In genomic region chr6:146530363-146530762, GRCm38 (mm10) we compare ENCODE assay signal across 17 mouse cellular contexts. TPM values are rescaled to one million over a fixed set of nuclear protein-coding genes. Genes with fewer than 3 reads are reported as not detected.
DNase-seq lines count a peak whose midpoint lies in the region; ATAC-seq and TF ChIP-seq lines count a peak whose summit lies in the region.
"Had no signal": no experiment of that assay in that cellular context is flagged by ENCODE, and none has a peak within 500 bp of the region (broad histone marks: within the 10 kb centered on the region; RNA-seq: fewer than 3 reads in every experiment).

No protein-coding gene starts in this region.

- no peak for TF ChIP-seq EP300 in lung, postnatal 0 days (IDR thresholded peaks at IDR 0.05)

- no peaks in the 10 kb centered on the region for H3K79me2 ChIP-seq in myocyte (ENCODE audit: control insufficient read depth, insufficient read depth)

- H3K9ac ChIP-seq in lung, postnatal 0 days (replicated peaks; ENCODE audit: low read depth), result no peak overlapping the region
- H3K9ac ChIP-seq: forebrain, embryonic 15.5 days; liver, embryonic 15.5 days; stomach, embryonic 15.5 days had no signal

- no peak for TF ChIP-seq CTCF in kidney, adult 2 months (conservative IDR thresholded peaks at IDR 0.05; ENCODE audit: insufficient read depth, insufficient read length, low read depth, low read length)
- no peak for TF ChIP-seq CTCF in lung, postnatal 0 days (IDR thresholded peaks at IDR 0.05)

- H3K27ac ChIP-seq in heart, embryonic 10.5 days, result peak overlapping the region; percentile 62
- peak overlapping the region; percentile 52 for H3K27ac ChIP-seq in kidney, adult 2 months (ENCODE audit: insufficient read depth, low read depth, low read length)
- H3K27ac ChIP-seq in lung, postnatal 0 days (ENCODE audit: low read length), result no peak overlapping the region
- H3K27ac ChIP-seq: forebrain, embryonic 15.5 days; hindbrain, postnatal 0 days; limb, embryonic 10.5 days; liver, embryonic 15.5 days; stomach, embryonic 15.5 days had no signal

- H3K4me2 ChIP-seq in lung, postnatal 0 days (replicated peaks; ENCODE audit: low read depth, low read length), result no peak overlapping the region
- H3K4me2 ChIP-seq in myocyte (ENCODE audit: low read depth), result peak overlapping the region; percentile 54
- H3K4me2 ChIP-seq: forebrain, embryonic 15.5 days; liver, embryonic 15.5 days; stomach, embryonic 15.5 days had no signal

- no peak overlapping the region for H3K4me3 ChIP-seq in heart, embryonic 10.5 days
- H3K4me3 ChIP-seq in kidney, adult 2 months (ENCODE audit: insufficient read depth, low read depth, low read length), result no peak overlapping the region
- H3K4me3 ChIP-seq in lung, postnatal 0 days (ENCODE audit: low read depth, low read length), result no peak overlapping the region
- H3K4me3 ChIP-seq in myocyte, result no peak overlapping the region
- H3K4me3 ChIP-seq: forebrain, embryonic 15.5 days; limb, embryonic 10.5 days; liver, embryonic 15.5 days; stomach, embryonic 15.5 days had no signal

- H3ac ChIP-seq in myocyte (ENCODE audit: control insufficient read depth, insufficient read length), result no peak overlapping the region

- 52% methylated on average over 7 of the region's 7 CpGs for WGBS in heart, embryonic 10.5 days
- 56% methylated on average over 7 of the region's 7 CpGs for WGBS in kidney, adult 2 months
- WGBS in lung, postnatal 0 days, result 39% methylated on average over 7 of the region's 7 CpGs

- peak; percentile 75 for ATAC-seq in lung, postnatal 0 days
- ATAC-seq: activated CD4-positive, CD25-positive, alpha-beta regulatory T cell, adult 4 months; forebrain, embryonic 15.5 days; hindbrain, postnatal 0 days had no signal

- no peaks in the 10 kb centered on the region for H3K36me3 ChIP-seq in heart, embryonic 10.5 days
- no peaks in the 10 kb centered on the region for H3K36me3 ChIP-seq in kidney, adult 2 months (ENCODE audit: control insufficient read depth, insufficient read depth, low read length)
- no peaks in the 10 kb centered on the region for H3K36me3 ChIP-seq in lung, postnatal 0 days (ENCODE audit: insufficient read depth, low read length)
- H3K36me3 ChIP-seq in myocyte (ENCODE audit: control insufficient read depth, insufficient read depth), result no peaks in the 10 kb centered on the region
- H3K36me3 ChIP-seq: forebrain, embryonic 15.5 days; limb, embryonic 10.5 days; liver, embryonic 15.5 days; stomach, embryonic 15.5 days had no signal

- peaks cover 6% of the 10 kb centered on the region; the same call in 1 of the 2 replicates for H3K4me1 ChIP-seq in heart, embryonic 10.5 days
- no peaks in the 10 kb centered on the region for H3K4me1 ChIP-seq in kidney, adult 2 months (ENCODE audit: control insufficient read depth, insufficient read depth, low read length)
- no peaks in the 10 kb centered on the region; the same call in 1 of the 2 replicates for H3K4me1 ChIP-seq in lung, postnatal 0 days (ENCODE audit: insufficient read depth, low read depth, low read length)
- H3K4me1 ChIP-seq: forebrain, embryonic 15.5 days; liver, embryonic 15.5 days had no signal

- H3K9me3 ChIP-seq in heart, embryonic 10.5 days, result no peaks in the 10 kb centered on the region
- H3K9me3 ChIP-seq in lung, postnatal 0 days (ENCODE audit: low read length), result no peaks in the 10 kb centered on the region
- H3K9me3 ChIP-seq: forebrain, embryonic 15.5 days; limb, embryonic 10.5 days; liver, embryonic 15.5 days; stomach, embryonic 15.5 days had no signal

- no peaks in the 10 kb centered on the region for H3K27me3 ChIP-seq in heart, embryonic 10.5 days (ENCODE audit: insufficient read depth, poor library complexity, severe bottlenecking)
- H3K27me3 ChIP-seq in kidney, adult 2 months (replicated peaks; ENCODE audit: control insufficient read depth, insufficient read depth, low read length), result no peaks in the 10 kb centered on the region
- no peaks in the 10 kb centered on the region for H3K27me3 ChIP-seq in lung, postnatal 0 days (replicated peaks; ENCODE audit: insufficient read depth, low read length)
- no peaks in the 10 kb centered on the region for H3K27me3 ChIP-seq in myocyte (ENCODE audit: control insufficient read depth, insufficient read depth, insufficient read length)
- H3K27me3 ChIP-seq: forebrain, embryonic 15.5 days; liver, embryonic 15.5 days; stomach, embryonic 15.5 days had no signal

- DNase-seq in heart, embryonic 10.5 days (ENCODE audit: low spot score), result no peak
- no peak for DNase-seq in heart, adult 18-20 months
- no peak for DNase-seq in kidney, adult 2 months
- no peak for DNase-seq in kidney, adult 9 months
- no peak for DNase-seq in lung, postnatal 0 days (ENCODE audit: low spot score)
- DNase-seq in lung, postnatal 4 days, result no peak
- no peak for DNase-seq in adrenal gland, postnatal 14 days
- DNase-seq: cerebellum, adult 9-11 months; layer of hippocampus, postnatal 36 days; thymus, postnatal 36 days had no signal

- no peak for TF ChIP-seq POLR2A in kidney, adult 2 months (IDR thresholded peaks at IDR 0.05; ENCODE audit: low read depth, low read length)
- no peak for TF ChIP-seq POLR2A in myocyte (IDR thresholded peaks at IDR 0.05; ENCODE audit: insufficient read length, low read depth)

TF ChIP-seq in myocyte, 11 proteins besides CTCF, POLR2A, EP300 and RAD21:
- TF ChIP-seq POLR2AphosphoS2 (IDR thresholded peaks at IDR 0.05; ENCODE audit: insufficient read length, low read depth) (no peak), MAX (IDR thresholded peaks at IDR 0.05; ENCODE audit: low read depth) (no peak), USF1 (IDR thresholded peaks at IDR 0.05; ENCODE audit: low read depth) (no peak), TCF3 (IDR thresholded peaks at IDR 0.05; ENCODE audit: insufficient read length, low read depth) (no peak), MYOG (IDR thresholded peaks at IDR 0.05; ENCODE audit: control insufficient read depth in 1 of 3, insufficient read depth in 1 of 3, insufficient read length in 2 of 3, low read depth in 2 of 3) (no peak), TCF12 (IDR thresholded peaks at IDR 0.05; ENCODE audit: insufficient read depth, poor library complexity, severe bottlenecking) (no peak), SRF (IDR thresholded peaks at IDR 0.05; ENCODE audit: control insufficient read depth, insufficient read length, low read depth) (no peak), MYOD1 (IDR thresholded peaks at IDR 0.05; ENCODE audit: control insufficient read depth in 1 of 3, insufficient read length in 2 of 3, low read depth in 2 of 3) (no peak), E2F4 (IDR thresholded peaks at IDR 0.05; ENCODE audit: insufficient read depth) (no peak), CEBPB (IDR thresholded peaks at IDR 0.05; ENCODE audit: insufficient read depth, poor library complexity, severe bottlenecking) (no peak), REST (IDR thresholded peaks at IDR 0.05; ENCODE audit: insufficient read depth, insufficient read length) (no peak)

RNA-seq across cellular contexts. Expression of gene Itpr2, which starts 28.3 kb away (rescaled TPM):
- 19.4 and 22.1 TPM in 2 replicates for polyA plus RNA-seq in heart, embryonic 10.5 days (2016; fragmentation: Nextera tagmentation; extraction: Ambion mirVana)
- total RNA-seq in heart, adult 18-20 months (2021), result 10 to 100 TPM; 16.9 to 25.3 TPM
- 31.9 and 35.8 TPM in 2 replicates for polyA plus RNA-seq in kidney, adult 2 months (2012; rRNA removed)
- polyA plus RNA-seq in lung, postnatal 0 days (2015; fragmentation: Nextera tagmentation; extraction: Ambion mirVana), result 15.7 and 23.2 TPM in 2 replicates
- 4.7 TPM for polyA plus RNA-seq in myocyte (2012; fragmentation: generic; extraction: Trizol)
- total RNA-seq in adrenal gland, postnatal 14 days (2021), result 91.9 and 93.3 TPM in 2 replicates

RNA-seq across cellular contexts. Expression of gene Fgfr1op2, which starts 46.6 kb away (rescaled TPM):
- 85.1 and 91.3 TPM in 2 replicates for polyA plus RNA-seq in heart, embryonic 10.5 days (2016; fragmentation: Nextera tagmentation; extraction: Ambion mirVana)
- total RNA-seq in heart, adult 18-20 months (2021), result 10 to 100 TPM; 64.8 to 73.0 TPM
- polyA plus RNA-seq in kidney, adult 2 months (2012; rRNA removed), result 35.3 and 36.3 TPM in 2 replicates
- polyA plus RNA-seq in lung, postnatal 0 days (2015; fragmentation: Nextera tagmentation; extraction: Ambion mirVana), result 99.2 and 109 TPM in 2 replicates
- 54.4 TPM for polyA plus RNA-seq in myocyte (2012; fragmentation: generic; extraction: Trizol)
- total RNA-seq in adrenal gland, postnatal 14 days (2021), result 92.2 and 94.2 TPM in 2 replicates

RNA-seq across cellular contexts. Expression of gene Ints13, which starts 47.3 kb away (rescaled TPM):
- 54.5 and 63.1 TPM in 2 replicates for polyA plus RNA-seq in heart, embryonic 10.5 days (2016; fragmentation: Nextera tagmentation; extraction: Ambion mirVana)
- total RNA-seq in heart, adult 18-20 months (2021), result 10 to 100 TPM; 13.7 to 20.1 TPM
- polyA plus RNA-seq in kidney, adult 2 months (2012; rRNA removed), result 10.7 and 11.7 TPM in 2 replicates
- 27.0 and 27.4 TPM in 2 replicates for polyA plus RNA-seq in lung, postnatal 0 days (2015; fragmentation: Nextera tagmentation; extraction: Ambion mirVana)
- 18.4 TPM for polyA plus RNA-seq in myocyte (2012; fragmentation: generic; extraction: Trizol)
- total RNA-seq in adrenal gland, postnatal 14 days (2021), result 40.4 and 48.7 TPM in 2 replicates
